Mouse (Mus musculus): ENCODE measurements at regions not wholly inside any gene's neighbourhood (a gene's known extent, or its start where the extent isn't known, plus 50 kb on each side); places are given as distances from the start of the nearest gene placed in this dataset.

- 77% methylated on average over 2 of the region's 2 CpGs for WGBS
- Histone ChIP-seq H3K27ac (ENCODE audit: low read depth, low read length) (no peak overlapping the region), H3K4me2 (no peak overlapping the region), H3K27me3 (ENCODE audit: control insufficient read depth, insufficient read depth, low read length) (no peaks in the 10 kb centered on the region), H3K9ac (ENCODE audit: low read length) (no peak overlapping the region), H3K4me3 (ENCODE audit: low read depth, low read length) (no peak overlapping the region), H3K4me1 (ENCODE audit: control insufficient read depth, insufficient read depth, low read length) (no peaks in the 10 kb centered on the region), H3K36me3 (ENCODE audit: control insufficient read depth, insufficient read depth, low read length) (no peaks in the 10 kb centered on the region), H3K9me3 (ENCODE audit: control insufficient read depth, low read length) (no peaks in the 10 kb centered on the region)
- ATAC-seq (ENCODE audit: low FRiP score) (no peak), DNase-seq (ENCODE audit: low spot score, missing footprints) (no peak)
These were observed 102.0 kb upstream of the Apob start for GRCm38 (mm10) chr12:7875454-7875853.

- WGBS = 92% methylated on average over 11 of the region's 11 CpGs
These were observed 101.0 kb upstream of the Apob start for GRCm38 (mm10) chr12:7876302-7877063.

GRCm38 (mm10) chr12:7878761-7879160 lies 98.7 kb upstream of the Apob start:
- Histone ChIP-seq H3K27me3 (ENCODE audit: control insufficient read depth, insufficient read depth, low read length) (no peaks in the 10 kb centered on the region), H3K27ac (ENCODE audit: low read depth, low read length) (no peak overlapping the region), H3K4me1 (ENCODE audit: control insufficient read depth, insufficient read depth, low read length) (no peaks in the 10 kb centered on the region), H3K9me3 (ENCODE audit: control insufficient read depth, low read length) (no peaks in the 10 kb centered on the region), H3K4me3 (ENCODE audit: low read depth, low read length) (no peak overlapping the region), H3K4me2 (no peak overlapping the region), H3K36me3 (ENCODE audit: control insufficient read depth, insufficient read depth, low read length) (no peaks in the 10 kb centered on the region), H3K9ac (ENCODE audit: low read length) (no peak overlapping the region)
- WGBS = 95% methylated on average over 5 of the region's 5 CpGs
- ATAC-seq (ENCODE audit: low FRiP score) = no peak
- no peak for DNase-seq (ENCODE audit: low spot score, missing footprints)

More at GRCm38 (mm10) chr12:7876302-7877063, 101.0 kb upstream of the Apob start:
- H3K9me3 ChIP-seq (ENCODE audit: control insufficient read depth, low read length) = no peaks in the 10 kb centered on the region
- no peak for DNase-seq (ENCODE audit: low spot score, missing footprints)
- no peak overlapping the region for H3K9ac ChIP-seq (ENCODE audit: low read length)
- no peak for ATAC-seq (ENCODE audit: low FRiP score)
- H3K36me3 ChIP-seq (ENCODE audit: control insufficient read depth, insufficient read depth, low read length) = no peaks in the 10 kb centered on the region
- no peak overlapping the region for H3K4me3 ChIP-seq (ENCODE audit: low read depth, low read length)
- no peaks in the 10 kb centered on the region for H3K27me3 ChIP-seq (ENCODE audit: control insufficient read depth, insufficient read depth, low read length)
- H3K4me1 ChIP-seq (ENCODE audit: control insufficient read depth, insufficient read depth, low read length) = no peaks in the 10 kb centered on the region
- H3K27ac ChIP-seq (ENCODE audit: low read depth, low read length) = no peak overlapping the region
- H3K4me2 ChIP-seq = no peak overlapping the region

GRCm38 (mm10) chr12:7896156-7896555 lies 81.3 kb upstream of the Apob start:
- ATAC-seq (ENCODE audit: low FRiP score) (no peak), DNase-seq (ENCODE audit: low spot score, missing footprints) (no peak)
- Histone ChIP-seq H3K4me2 (no peak overlapping the region), H3K4me1 (ENCODE audit: control insufficient read depth, insufficient read depth, low read length) (no peaks in the 10 kb centered on the region), H3K4me3 (ENCODE audit: low read depth, low read length) (no peak overlapping the region), H3K27me3 (ENCODE audit: control insufficient read depth, insufficient read depth, low read length) (no peaks in the 10 kb centered on the region), H3K36me3 (ENCODE audit: control insufficient read depth, insufficient read depth, low read length) (no peaks in the 10 kb centered on the region), H3K9me3 (ENCODE audit: control insufficient read depth, low read length) (no peaks in the 10 kb centered on the region), H3K27ac (ENCODE audit: low read depth, low read length) (no peak overlapping the region), H3K9ac (ENCODE audit: low read length) (no peak overlapping the region)
- 38% methylated on average over 2 of the region's 2 CpGs for WGBS

- DNase-seq (ENCODE audit: low spot score, missing footprints) = no peak
- 88% methylated on average over 2 of the region's 2 CpGs for WGBS
- H3K4me1 ChIP-seq (ENCODE audit: control insufficient read depth, insufficient read depth, low read length) = no peaks in the 10 kb centered on the region
- no peaks in the 10 kb centered on the region for H3K36me3 ChIP-seq (ENCODE audit: control insufficient read depth, insufficient read depth, low read length)
- no peak for ATAC-seq (ENCODE audit: low FRiP score)
- H3K9me3 ChIP-seq (ENCODE audit: control insufficient read depth, low read length) = no peaks in the 10 kb centered on the region
- no peaks in the 10 kb centered on the region for H3K27me3 ChIP-seq (ENCODE audit: control insufficient read depth, insufficient read depth, low read length)
- no peak overlapping the region for H3K4me2 ChIP-seq
- H3K9ac ChIP-seq (ENCODE audit: low read length) = no peak overlapping the region
- no peak overlapping the region for H3K27ac ChIP-seq (ENCODE audit: low read depth, low read length)
- H3K4me3 ChIP-seq (ENCODE audit: low read depth, low read length) = no peak overlapping the region
These were observed 72.1 kb upstream of the Apob start for GRCm38 (mm10) chr12:7905329-7905728.

GRCm38 (mm10) chr12:7906831-7907230 lies 70.6 kb upstream of the Apob start:
- DNase-seq (ENCODE audit: low spot score, missing footprints) (no peak), ATAC-seq (ENCODE audit: low FRiP score) (no peak)
- 80% methylated on average over 2 of the region's 2 CpGs for WGBS

GRCm38 (mm10) chr12:7909746-7910360 lies 67.6 kb upstream of the Apob start:
- DNase-seq (ENCODE audit: low spot score, missing footprints) (no peak), ATAC-seq (ENCODE audit: low FRiP score) (no peak)
- H3K27me3 ChIP-seq (ENCODE audit: control insufficient read depth, insufficient read depth, low read length) = no peaks in the 10 kb centered on the region
- H3K4me1 ChIP-seq (ENCODE audit: control insufficient read depth, insufficient read depth, low read length) = no peaks in the 10 kb centered on the region
- no peak overlapping the region for H3K4me3 ChIP-seq (ENCODE audit: low read depth, low read length)
- H3K9me3 ChIP-seq (ENCODE audit: control insufficient read depth, low read length) = no peaks in the 10 kb centered on the region
- H3K9ac ChIP-seq (ENCODE audit: low read length) = no peak overlapping the region
- H3K27ac ChIP-seq (ENCODE audit: low read depth, low read length) = no peak overlapping the region
- WGBS = 81% methylated on average over 9 of the region's 9 CpGs
- no peak overlapping the region for H3K4me2 ChIP-seq
- H3K36me3 ChIP-seq (ENCODE audit: control insufficient read depth, insufficient read depth, low read length) = no peaks in the 10 kb centered on the region

More at GRCm38 (mm10) chr12:7906831-7907230, 70.6 kb upstream of the Apob start:
- Histone ChIP-seq H3K27me3 (ENCODE audit: control insufficient read depth, insufficient read depth, low read length) (no peaks in the 10 kb centered on the region), H3K9ac (ENCODE audit: low read length) (no peak overlapping the region), H3K4me3 (ENCODE audit: low read depth, low read length) (no peak overlapping the region), H3K4me1 (ENCODE audit: control insufficient read depth, insufficient read depth, low read length) (no peaks in the 10 kb centered on the region), H3K4me2 (no peak overlapping the region), H3K36me3 (ENCODE audit: control insufficient read depth, insufficient read depth, low read length) (no peaks in the 10 kb centered on the region), H3K27ac (ENCODE audit: low read depth, low read length) (no peak overlapping the region), H3K9me3 (ENCODE audit: control insufficient read depth, low read length) (no peaks in the 10 kb centered on the region)

- Histone ChIP-seq H3K9ac (ENCODE audit: low read length) (no peak overlapping the region), H3K36me3 (ENCODE audit: control insufficient read depth, insufficient read depth, low read length) (no peaks in the 10 kb centered on the region), H3K27ac (ENCODE audit: low read depth, low read length) (no peak overlapping the region), H3K4me1 (ENCODE audit: control insufficient read depth, insufficient read depth, low read length) (no peaks in the 10 kb centered on the region), H3K9me3 (ENCODE audit: control insufficient read depth, low read length) (no peaks in the 10 kb centered on the region), H3K4me3 (ENCODE audit: low read depth, low read length) (no peak overlapping the region), H3K27me3 (ENCODE audit: control insufficient read depth, insufficient read depth, low read length) (no peaks in the 10 kb centered on the region), H3K4me2 (no peak overlapping the region)
- DNase-seq (ENCODE audit: low spot score, missing footprints) = no peak
- no peak for ATAC-seq (ENCODE audit: low FRiP score)
- WGBS = 84% methylated on average over 2 of the region's 2 CpGs
These were observed 66.9 kb upstream of the Apob start for GRCm38 (mm10) chr12:7910509-7910908.

GRCm38 (mm10) chr12:7918385-7918784 lies 59.1 kb upstream of the Apob start:
- Histone ChIP-seq H3K27me3 (ENCODE audit: control insufficient read depth, insufficient read depth, low read length) (no peaks in the 10 kb centered on the region), H3K9me3 (ENCODE audit: control insufficient read depth, low read length) (no peaks in the 10 kb centered on the region), H3K4me3 (ENCODE audit: low read depth, low read length) (no peak overlapping the region), H3K36me3 (ENCODE audit: control insufficient read depth, insufficient read depth, low read length) (no peaks in the 10 kb centered on the region), H3K4me2 (no peak overlapping the region), H3K27ac (ENCODE audit: low read depth, low read length) (no peak overlapping the region), H3K4me1 (ENCODE audit: control insufficient read depth, insufficient read depth, low read length) (no peaks in the 10 kb centered on the region), H3K9ac (ENCODE audit: low read length) (no peak overlapping the region)
- 79% methylated on average over 1 of the region's 1 CpGs for WGBS
- DNase-seq (ENCODE audit: low spot score, missing footprints) (no peak), ATAC-seq (ENCODE audit: low FRiP score) (no peak)

Measured in midbrain, embryonic 11.5 days (tissue).